Mouse (Mus musculus): ENCODE measurements around the gene Zfp526. TPM values are rescaled to one million over a fixed set of nuclear protein-coding genes. Genes with fewer than 3 reads are reported as not detected.

The Zfp526 gene
- polyA plus RNA-seq (2015; fragmentation: Nextera tagmentation; extraction: Ambion mirVana), result 2.7 and 2.8 TPM in 2 replicates

DNA sequence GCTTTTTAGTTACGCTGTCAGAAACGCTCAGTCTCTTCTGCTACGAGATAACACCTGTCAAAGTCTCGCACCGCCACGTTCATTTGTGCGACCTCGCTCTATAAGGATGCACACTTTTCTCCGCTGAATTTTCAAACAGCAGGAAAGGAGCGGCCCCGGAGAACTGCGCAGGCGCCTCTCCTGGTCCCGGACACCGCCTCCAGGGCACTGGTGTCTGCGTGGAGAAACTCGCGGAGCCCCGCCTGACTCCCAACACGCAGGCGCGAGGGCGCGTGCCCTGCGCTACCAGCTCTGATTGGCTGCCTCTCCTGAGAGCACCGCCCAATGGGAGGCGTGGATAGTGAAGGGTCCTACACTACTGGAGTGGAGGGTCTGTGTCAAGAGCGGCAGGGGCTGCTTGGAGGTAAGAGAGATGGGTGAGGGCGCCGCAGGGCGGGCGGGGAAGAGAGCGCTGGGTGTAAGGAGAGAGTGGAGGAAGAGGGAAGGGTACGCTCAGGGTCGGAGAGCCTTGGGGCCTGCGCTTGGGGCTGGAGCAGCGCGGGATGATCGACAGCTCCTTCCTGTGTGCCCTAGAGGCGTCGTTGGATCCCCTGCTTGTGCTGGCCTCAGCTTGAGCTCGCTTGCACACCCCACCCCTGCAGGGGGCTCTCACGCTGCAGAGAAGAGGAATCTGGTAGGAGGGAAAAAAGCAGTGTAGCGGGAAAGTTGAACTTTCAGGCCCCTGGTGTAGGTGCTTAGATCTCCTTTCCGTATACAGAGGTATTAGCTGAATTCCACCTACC is at the start of gene Zfp526:
Gene Zfp526 (plus strand): TSS at position 324 of the 782 bp plus-strand sequence.
- Histone ChIP-seq H3K27me3 (no peaks in the 10 kb centered on the region), H3K36me3 (peaks cover 35% of the 10 kb centered on the region), H3K4me3 (peak within 1 kb of the TSS; percentile 59), H3K4me2 (peak within 1 kb of the TSS; percentile 92), H3K9ac (peak within 1 kb of the TSS; percentile 75), H3K4me1 (peaks cover 41% of the 10 kb centered on the region), H3K27ac (peak within 1 kb of the TSS; percentile 95), H3K9me3 (no peaks in the 10 kb centered on the region)
- under 1% methylated on average over 44 of the region's 45 CpGs for WGBS
- peak; percentile 97 for ATAC-seq (ENCODE audit: insufficient number of reproducible peaks, low FRiP score, low TSS enrichment, low read depth)

DNA sequence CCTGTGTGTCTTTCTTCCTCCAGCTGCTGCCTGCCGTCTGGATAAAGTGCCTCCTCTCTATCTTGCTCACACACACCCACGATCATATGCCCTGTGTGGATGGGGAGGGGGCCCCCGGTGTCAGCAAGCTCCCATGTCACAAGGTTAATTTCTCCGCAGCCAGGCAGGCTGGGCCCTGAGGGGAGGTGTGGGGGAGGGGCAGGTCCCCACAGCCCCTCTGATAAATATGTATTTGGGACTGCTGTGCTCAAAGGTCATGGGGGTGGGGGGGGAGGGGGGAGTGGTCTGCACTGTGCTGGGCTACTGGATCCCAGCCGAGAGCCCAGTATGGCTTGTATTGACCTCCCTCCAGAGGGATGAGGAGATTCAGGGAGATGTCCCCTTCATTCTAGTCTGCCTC is 48.6 kb upstream of the Zfp526 start:
- no peak for ATAC-seq (ENCODE audit: insufficient number of reproducible peaks, low FRiP score, low TSS enrichment, low read depth)
- Histone ChIP-seq H3K4me2 (no peak overlapping the region), H3K4me1 (no peaks in the 10 kb centered on the region), H3K27me3 (peaks cover 23% of the 10 kb centered on the region), H3K36me3 (no peaks in the 10 kb centered on the region), H3K4me3 (no peak overlapping the region), H3K9me3 (no peaks in the 10 kb centered on the region), H3K9ac (no peak overlapping the region), H3K27ac (no peak overlapping the region)
- WGBS, result 36% methylated on average over 5 of the region's 5 CpGs

DNA sequence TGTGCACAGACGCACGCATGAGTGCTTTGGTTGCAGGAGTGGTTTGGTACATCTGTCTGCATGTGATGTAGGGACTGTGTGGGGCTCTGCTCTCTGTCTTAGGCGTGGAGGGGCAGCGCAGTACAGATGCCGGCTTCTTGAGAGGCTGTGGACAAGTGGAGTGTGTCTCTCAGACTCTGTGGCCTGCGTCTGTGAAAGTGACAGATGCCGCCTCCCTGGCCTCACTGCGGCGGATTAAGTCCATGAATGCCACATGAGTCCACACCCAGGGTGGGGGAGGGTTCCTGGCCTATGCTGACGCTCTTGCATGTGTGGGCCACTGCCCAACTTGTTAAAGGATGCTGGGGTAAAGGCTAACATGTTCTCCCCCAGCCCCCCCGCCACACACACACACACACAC is 46.9 kb upstream of the Zfp526 start:
- no peak overlapping the region for H3K4me3 ChIP-seq
- no peak overlapping the region for H3K9ac ChIP-seq
- no peaks in the 10 kb centered on the region for H3K36me3 ChIP-seq
- no peak overlapping the region for H3K4me2 ChIP-seq
- no peak overlapping the region for H3K27ac ChIP-seq
- ATAC-seq (ENCODE audit: insufficient number of reproducible peaks, low FRiP score, low TSS enrichment, low read depth), result no peak
- peaks cover 39% of the 10 kb centered on the region for H3K27me3 ChIP-seq
- H3K4me1 ChIP-seq, result peaks cover 13% of the 10 kb centered on the region
- WGBS, result 61% methylated on average over 11 of the region's 11 CpGs
- no peaks in the 10 kb centered on the region for H3K9me3 ChIP-seq

DNA sequence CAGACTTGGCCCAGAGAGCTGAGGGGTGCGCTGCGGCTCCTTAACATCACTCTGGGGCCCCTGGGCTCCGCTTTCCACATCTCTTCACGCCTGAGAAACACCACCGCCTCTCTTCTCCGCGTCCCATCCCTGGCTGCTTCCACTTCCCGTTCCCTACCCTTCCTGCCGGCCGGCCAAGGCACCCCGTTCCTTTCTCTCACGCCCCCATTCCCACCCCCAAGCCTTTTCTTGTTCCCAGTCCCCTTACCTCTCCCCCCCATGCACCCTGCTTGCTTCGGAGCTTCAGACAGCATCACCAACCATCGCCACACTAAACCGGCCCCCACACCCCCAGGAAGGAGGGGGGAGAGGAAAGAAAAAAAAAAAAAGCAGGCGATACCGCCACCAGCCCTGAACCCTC is 42.9 kb upstream of the Zfp526 start:
- no peaks in the 10 kb centered on the region for H3K9me3 ChIP-seq
- no peak overlapping the region; the same call in 1 of the 2 replicates for H3K9ac ChIP-seq
- no peak overlapping the region for H3K27ac ChIP-seq
- WGBS, result 2% methylated on average over 16 of the region's 17 CpGs
- H3K36me3 ChIP-seq, result no peaks in the 10 kb centered on the region
- no peak for ATAC-seq (ENCODE audit: insufficient number of reproducible peaks, low FRiP score, low TSS enrichment, low read depth)
- H3K27me3 ChIP-seq, result peaks cover 77% of the 10 kb centered on the region
- peaks cover 29% of the 10 kb centered on the region for H3K4me1 ChIP-seq
- H3K4me2 ChIP-seq, result peak overlapping the region; percentile 93
- H3K4me3 ChIP-seq, result peak overlapping the region; percentile 52

DNA sequence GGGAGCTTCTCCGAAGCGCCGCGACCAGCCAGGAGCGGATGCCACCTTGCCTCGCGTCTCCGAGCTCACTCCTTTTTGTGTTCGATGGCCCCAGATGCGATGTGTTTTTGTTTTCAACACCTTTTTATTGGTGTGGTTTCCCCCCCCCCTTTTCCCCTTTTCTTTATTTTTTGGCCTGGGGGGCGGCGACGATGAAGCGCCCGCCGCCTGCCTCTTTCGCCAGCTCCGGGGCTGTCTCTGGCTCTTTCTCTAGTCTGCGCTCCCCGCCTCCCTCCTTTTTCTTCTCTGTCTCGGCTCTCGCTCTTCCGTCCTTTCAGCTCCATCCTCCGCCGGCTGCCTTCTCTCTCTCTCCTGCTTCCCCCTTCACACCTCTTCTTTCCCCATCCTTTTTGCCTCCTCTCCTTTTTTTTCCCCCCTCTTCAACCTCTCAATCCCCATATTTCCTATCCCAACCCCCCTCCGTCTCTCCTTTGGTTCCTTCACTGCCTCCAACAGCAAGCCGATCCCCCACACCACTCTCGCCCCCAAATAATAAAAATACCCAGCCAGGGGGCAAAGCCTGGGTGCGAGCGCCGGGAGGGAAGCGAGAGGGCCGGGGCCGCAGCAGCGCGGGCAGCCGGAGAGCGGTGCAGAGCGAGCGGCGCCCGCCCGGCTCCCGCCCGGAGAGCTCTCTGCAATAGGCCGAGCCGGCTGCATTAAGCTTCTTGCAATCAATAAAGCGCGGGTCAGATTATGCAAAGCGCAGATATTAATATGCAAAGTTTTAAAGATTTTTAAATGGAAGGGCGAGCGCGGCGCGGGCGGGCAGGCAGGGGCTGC is 42.2 kb upstream of the Zfp526 start:
- Histone ChIP-seq H3K36me3 (no peaks in the 10 kb centered on the region), H3K27me3 (peaks cover 84% of the 10 kb centered on the region), H3K4me1 (peaks cover 29% of the 10 kb centered on the region), H3K9ac (peak overlapping the region; percentile 42), H3K4me2 (peak overlapping the region; percentile 93), H3K9me3 (no peaks in the 10 kb centered on the region), H3K4me3 (peak overlapping the region; percentile 52), H3K27ac (no peak overlapping the region)
- no peak; the same call in 1 of the 2 replicates for ATAC-seq (ENCODE audit: insufficient number of reproducible peaks, low FRiP score, low TSS enrichment, low read depth)
- WGBS, result under 1% methylated on average over 56 of the region's 56 CpGs

DNA sequence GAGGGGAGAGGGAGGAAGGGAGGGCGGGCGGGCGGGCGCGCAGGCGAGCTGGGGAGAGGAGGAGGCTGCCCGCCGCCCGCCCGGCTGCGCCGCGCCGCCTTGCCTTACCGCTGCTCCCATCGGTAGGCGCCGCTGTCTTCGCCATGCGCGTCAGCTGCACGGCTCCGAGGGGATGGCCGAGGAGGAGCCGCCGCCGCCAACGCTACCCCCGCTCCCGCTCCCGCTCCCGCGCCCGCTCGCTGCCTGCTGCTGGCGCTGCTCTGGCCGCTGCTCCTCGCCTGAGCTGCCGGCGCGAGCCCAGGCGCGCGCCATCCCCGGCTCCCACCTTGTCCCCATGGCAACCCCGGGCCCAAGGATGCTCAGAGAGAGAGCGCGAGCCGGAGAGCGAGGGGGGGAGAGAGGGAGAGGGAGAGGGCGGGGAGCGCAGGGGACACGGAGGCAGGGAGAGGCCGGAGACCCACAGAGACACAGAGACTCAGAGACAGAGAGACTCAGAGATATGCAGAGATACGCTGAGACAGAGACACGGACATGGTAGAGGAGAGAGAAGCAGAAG is 41.5 kb upstream of the Zfp526 start, which contains the start of gene Pou2f2:
Gene Pou2f2 (minus strand): TSS at position 121 of the 556 bp plus-strand sequence.
- H3K27me3 ChIP-seq, result peaks cover 91% of the 10 kb centered on the region
- H3K4me1 ChIP-seq, result peaks cover 29% of the 10 kb centered on the region
- peak within 1 kb of the TSS; percentile 47 for H3K9ac ChIP-seq
- H3K36me3 ChIP-seq, result no peaks in the 10 kb centered on the region
- H3K27ac ChIP-seq, result no peak within 1 kb of the TSS
- ATAC-seq (ENCODE audit: insufficient number of reproducible peaks, low FRiP score, low TSS enrichment, low read depth), result peak; percentile 72
- WGBS, result under 1% methylated on average over 32 of the region's 56 CpGs
- H3K9me3 ChIP-seq, result no peaks in the 10 kb centered on the region
- H3K4me2 ChIP-seq, result peak within 1 kb of the TSS; percentile 93
- peak within 1 kb of the TSS; percentile 52 for H3K4me3 ChIP-seq

DNA sequence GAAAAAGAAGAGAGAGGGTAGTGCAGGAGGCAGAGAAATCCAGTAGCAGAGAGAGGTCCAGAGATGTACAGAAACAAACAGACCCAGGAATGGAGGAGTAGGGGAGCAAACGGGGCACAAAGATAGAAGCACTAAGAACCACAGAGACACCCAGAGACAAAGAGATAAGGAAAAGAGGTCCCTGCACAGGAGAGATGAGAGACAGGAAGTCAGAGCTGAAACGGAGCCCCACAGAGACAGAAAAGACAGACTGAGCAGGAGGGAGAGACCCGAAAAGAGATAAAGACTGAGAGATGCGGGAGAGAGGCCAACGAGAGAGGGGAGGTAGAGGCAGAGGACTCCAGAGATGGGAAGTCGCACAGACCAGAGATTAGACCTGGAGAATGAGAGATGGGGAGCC is 40.7 kb upstream of the Zfp526 start:
- Histone ChIP-seq H3K9ac (no peak overlapping the region), H3K4me2 (no peak overlapping the region), H3K4me3 (0 out of 2 replicates have a peak overlapping the region, but pooled peaks have one; percentile 52), H3K27me3 (peaks cover 89% of the 10 kb centered on the region), H3K9me3 (no peaks in the 10 kb centered on the region), H3K27ac (no peak overlapping the region), H3K4me1 (peaks cover 29% of the 10 kb centered on the region), H3K36me3 (no peaks in the 10 kb centered on the region)
- no peak for ATAC-seq (ENCODE audit: insufficient number of reproducible peaks, low FRiP score, low TSS enrichment, low read depth)
- WGBS, result 5% methylated on average over 6 of the region's 6 CpGs

DNA sequence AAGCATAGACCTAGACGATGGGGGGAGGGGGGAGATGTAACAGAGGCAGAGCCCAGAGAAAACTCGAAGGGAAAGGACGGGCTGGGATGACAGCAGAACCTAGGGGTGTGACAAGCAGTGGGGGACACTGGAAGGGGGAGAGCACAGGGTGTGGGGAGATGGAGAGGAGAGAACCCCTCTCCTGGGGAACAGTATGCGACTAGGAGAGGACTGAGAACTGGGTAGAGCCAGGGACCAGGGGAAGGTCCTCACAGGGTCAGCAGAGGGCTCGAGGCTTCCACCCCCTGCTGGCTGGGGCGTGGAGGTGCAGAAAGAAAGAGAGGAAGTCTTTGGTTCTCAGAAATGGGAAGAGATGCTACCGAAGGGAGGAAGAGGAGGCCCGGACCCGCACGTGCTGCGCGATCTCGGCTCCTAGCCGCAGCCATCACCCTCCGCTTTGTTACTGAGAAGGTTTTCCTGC is 39.9 kb upstream of the Zfp526 start:
- Histone ChIP-seq H3K4me2 (0 out of 2 replicates have a peak overlapping the region, but pooled peaks have one; percentile 17), H3K36me3 (no peaks in the 10 kb centered on the region), H3K27me3 (peaks cover 82% of the 10 kb centered on the region), H3K4me1 (peaks cover 29% of the 10 kb centered on the region), H3K27ac (no peak overlapping the region), H3K4me3 (no peak overlapping the region), H3K9me3 (no peaks in the 10 kb centered on the region), H3K9ac (no peak overlapping the region)
- ATAC-seq (ENCODE audit: insufficient number of reproducible peaks, low FRiP score, low TSS enrichment, low read depth), result no peak
- 3% methylated on average over 14 of the region's 15 CpGs for WGBS

DNA sequence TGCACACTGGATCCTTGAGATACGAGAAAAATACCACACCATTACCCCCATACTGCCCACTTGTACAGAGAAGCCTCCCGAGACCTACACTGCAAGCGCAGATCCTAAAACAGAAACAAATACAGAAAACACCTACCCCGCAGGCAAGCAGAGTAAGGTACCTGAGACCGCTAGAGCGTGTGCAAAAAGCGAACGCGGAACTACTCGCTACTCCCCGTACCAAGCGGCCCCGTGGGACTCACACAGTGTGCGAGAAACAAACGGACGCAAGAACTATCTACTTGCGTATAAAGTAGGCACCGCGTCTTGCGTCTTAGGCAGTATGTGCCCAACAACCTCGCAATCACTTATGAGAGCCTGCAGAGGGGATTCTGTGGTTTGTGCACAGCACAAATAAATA is 39.4 kb upstream of the Zfp526 start:
- H3K27ac ChIP-seq, result no peak overlapping the region
- H3K9ac ChIP-seq, result no peak overlapping the region
- H3K9me3 ChIP-seq, result no peaks in the 10 kb centered on the region
- peaks cover 29% of the 10 kb centered on the region for H3K4me1 ChIP-seq
- H3K27me3 ChIP-seq, result peaks cover 78% of the 10 kb centered on the region
- H3K36me3 ChIP-seq, result no peaks in the 10 kb centered on the region
- 5% methylated on average over 21 of the region's 21 CpGs for WGBS
- H3K4me2 ChIP-seq, result 0 out of 2 replicates have a peak overlapping the region, but pooled peaks have one; percentile 17
- no peak overlapping the region for H3K4me3 ChIP-seq
- no peak for ATAC-seq (ENCODE audit: insufficient number of reproducible peaks, low FRiP score, low TSS enrichment, low read depth)

DNA sequence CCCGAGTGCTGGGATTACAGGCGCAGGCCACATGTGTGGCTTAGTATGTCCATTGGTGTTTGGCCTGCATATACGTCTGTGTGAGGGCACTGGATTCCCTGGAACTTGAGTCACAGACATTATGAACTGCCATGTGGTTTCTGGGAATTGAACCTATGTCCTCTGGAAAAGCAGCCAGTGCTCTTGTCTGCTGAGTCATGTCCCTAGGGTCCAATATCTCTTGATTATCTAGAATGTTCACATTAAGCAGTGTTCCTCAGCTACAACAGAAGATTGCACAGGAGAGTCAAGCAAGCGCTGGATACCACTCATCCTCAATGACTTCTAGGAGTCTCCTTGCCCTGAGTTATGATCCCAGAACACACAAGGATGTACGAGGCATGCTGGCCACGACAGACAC is 37.1 kb upstream of the Zfp526 start:
- no peak overlapping the region for H3K4me2 ChIP-seq
- no peaks in the 10 kb centered on the region for H3K36me3 ChIP-seq
- H3K9me3 ChIP-seq, result no peaks in the 10 kb centered on the region
- H3K4me3 ChIP-seq, result no peak overlapping the region
- no peak for ATAC-seq (ENCODE audit: insufficient number of reproducible peaks, low FRiP score, low TSS enrichment, low read depth)
- peaks cover 20% of the 10 kb centered on the region for H3K4me1 ChIP-seq
- H3K27ac ChIP-seq, result no peak overlapping the region
- peaks cover 56% of the 10 kb centered on the region for H3K27me3 ChIP-seq
- WGBS, result 65% methylated on average over 6 of the region's 6 CpGs
- H3K9ac ChIP-seq, result no peak overlapping the region

DNA sequence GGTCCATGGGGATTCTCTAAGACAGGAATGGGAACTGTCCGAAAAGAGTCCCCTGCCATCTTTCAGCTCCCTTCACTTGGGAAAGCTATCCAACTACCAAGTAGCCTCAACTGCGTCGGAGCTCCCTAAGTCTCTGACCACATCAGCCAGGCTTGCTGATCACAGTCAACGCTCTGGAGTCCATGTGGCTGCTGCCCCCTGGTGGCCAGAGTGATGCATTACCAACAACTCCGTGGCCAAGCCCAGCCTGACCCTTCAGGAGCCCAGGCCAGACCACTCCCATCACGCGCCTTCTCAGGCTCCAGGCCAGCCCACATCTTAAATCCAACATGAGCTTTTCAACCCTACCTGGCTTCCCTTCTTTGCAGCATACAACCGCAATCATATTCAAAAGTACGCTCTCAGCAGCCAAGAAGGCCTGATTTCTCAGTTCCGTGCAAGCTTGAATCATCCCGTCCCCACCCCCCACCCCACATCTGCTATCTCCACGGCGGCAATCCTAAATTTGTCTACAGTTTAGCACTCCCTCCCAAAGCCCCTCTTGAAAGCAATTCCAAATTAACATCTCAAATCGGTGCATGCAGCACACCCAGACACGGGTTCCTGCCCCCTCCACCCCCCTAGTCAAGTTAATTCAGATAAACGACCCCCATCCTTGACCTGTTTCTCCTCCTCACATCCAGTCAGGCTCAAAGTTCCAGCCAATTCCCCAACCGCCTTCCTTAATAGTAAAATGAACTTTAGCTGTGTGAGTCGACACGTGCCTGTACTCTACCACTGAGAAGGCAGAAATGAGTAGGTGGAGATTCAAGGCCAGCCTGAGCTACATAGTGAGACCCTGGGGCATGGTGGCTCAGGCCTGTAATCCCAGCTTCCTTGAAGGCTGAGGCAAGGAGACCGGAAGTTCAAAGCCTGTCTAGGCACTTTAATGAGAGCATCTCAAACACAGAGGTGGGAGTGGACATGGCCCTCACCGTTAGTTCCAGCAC is 33.3 kb upstream of the Zfp526 start:
- Histone ChIP-seq H3K9me3 (no peaks in the 10 kb centered on the region), H3K27me3 (peaks cover 18% of the 10 kb centered on the region), H3K4me3 (no peak overlapping the region), H3K4me2 (no peak overlapping the region), H3K27ac (no peak overlapping the region), H3K9ac (no peak overlapping the region), H3K4me1 (0 out of 2 replicates have a peak, but pooled peaks cover 2% of the 10 kb centered on the region), H3K36me3 (no peaks in the 10 kb centered on the region)
- WGBS, result 18% methylated on average over 21 of the region's 21 CpGs
- peak; percentile 74; the same call in 1 of the 2 replicates for ATAC-seq (ENCODE audit: insufficient number of reproducible peaks, low FRiP score, low TSS enrichment, low read depth)
